Mouse (Mus musculus): ENCODE data around the gene Sh3rf1.

The Sh3rf1 gene

DNA sequence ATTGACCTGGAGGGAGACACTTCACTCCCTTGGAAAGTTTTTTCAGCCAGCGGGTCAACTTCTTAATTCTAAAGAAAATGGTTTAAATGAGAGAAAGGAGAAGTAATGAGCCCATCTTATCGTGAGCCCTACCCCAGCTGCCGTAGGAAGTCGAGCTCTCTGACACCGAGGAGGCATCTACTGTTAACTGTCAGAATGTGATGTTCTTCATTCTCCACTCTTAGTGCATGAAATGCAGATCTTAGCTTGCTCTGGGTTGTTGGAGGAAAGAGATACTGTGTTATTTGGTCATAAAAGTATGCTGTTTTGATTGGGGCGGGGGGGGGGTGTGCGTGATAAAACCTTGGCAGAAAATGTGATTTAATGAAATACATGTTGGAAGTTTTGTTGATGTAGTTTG lies 62.7 kb downstream of the Sh3rf1 start:
- in situ Hi-C loops (cut with MseI, MboI): no loop called here

GRCm38 (mm10) chr8:61286795-61287385 lies 63.2 kb downstream of the Sh3rf1 start:
- in situ Hi-C loops (cut with MseI, MboI): no loop called here

GRCm38 (mm10) chr8:61288006-61288566 lies 64.4 kb downstream of the Sh3rf1 start:
- in situ Hi-C loops (cut with MseI, MboI): no loop called here

DNA sequence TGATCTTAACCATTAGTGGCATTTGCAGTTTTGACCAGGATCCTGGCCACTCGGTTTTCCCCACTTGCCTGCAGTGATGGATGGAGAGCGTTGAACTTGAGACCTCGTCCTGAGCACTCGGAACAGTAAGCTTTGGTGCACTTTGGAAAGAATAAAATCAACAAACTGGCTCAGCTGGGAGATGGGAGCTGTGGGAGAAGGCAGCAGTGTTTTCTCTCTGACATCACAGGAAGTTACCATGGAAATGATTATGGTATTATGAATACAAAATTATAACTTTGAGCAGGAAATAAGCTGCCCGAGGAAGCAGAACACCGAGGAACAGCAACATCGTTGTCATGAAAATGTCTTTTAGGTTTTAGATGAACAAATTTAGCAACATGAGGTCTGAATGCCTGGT lies 65.0 kb downstream of the Sh3rf1 start:
- in situ Hi-C loops (cut with MseI, MboI): no loop called here

DNA sequence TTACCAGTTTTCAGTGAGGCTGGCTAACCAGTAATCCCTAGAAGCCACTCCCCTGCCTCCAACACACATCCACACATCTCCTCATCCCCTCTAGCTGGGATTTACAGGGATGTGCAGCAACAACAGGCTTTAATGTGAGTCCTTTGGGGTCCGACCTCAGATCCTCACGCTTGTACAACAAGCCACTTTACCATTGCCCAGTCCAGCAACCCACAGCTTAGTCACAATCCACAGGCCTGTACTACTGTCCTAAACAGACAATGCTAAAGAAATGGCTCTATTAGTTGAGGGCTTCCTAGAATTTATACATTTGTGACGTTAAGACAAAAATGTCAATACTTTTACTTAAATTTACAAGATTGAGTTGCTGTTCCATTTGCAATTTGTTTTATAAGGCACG lies 71.4 kb downstream of the Sh3rf1 start:
- in situ Hi-C loops (cut with MseI, MboI): no loop called here

- in situ Hi-C loops (cut with MseI, MboI): no loop called here
These were observed 71.8 kb downstream of the Sh3rf1 start for GRCm38 (mm10) chr8:61295441-61295840.

- in situ Hi-C loops (cut with MseI, MboI): no loop called here
These were observed 75.2 kb downstream of the Sh3rf1 start for GRCm38 (mm10) chr8:61298828-61299227.

DNA sequence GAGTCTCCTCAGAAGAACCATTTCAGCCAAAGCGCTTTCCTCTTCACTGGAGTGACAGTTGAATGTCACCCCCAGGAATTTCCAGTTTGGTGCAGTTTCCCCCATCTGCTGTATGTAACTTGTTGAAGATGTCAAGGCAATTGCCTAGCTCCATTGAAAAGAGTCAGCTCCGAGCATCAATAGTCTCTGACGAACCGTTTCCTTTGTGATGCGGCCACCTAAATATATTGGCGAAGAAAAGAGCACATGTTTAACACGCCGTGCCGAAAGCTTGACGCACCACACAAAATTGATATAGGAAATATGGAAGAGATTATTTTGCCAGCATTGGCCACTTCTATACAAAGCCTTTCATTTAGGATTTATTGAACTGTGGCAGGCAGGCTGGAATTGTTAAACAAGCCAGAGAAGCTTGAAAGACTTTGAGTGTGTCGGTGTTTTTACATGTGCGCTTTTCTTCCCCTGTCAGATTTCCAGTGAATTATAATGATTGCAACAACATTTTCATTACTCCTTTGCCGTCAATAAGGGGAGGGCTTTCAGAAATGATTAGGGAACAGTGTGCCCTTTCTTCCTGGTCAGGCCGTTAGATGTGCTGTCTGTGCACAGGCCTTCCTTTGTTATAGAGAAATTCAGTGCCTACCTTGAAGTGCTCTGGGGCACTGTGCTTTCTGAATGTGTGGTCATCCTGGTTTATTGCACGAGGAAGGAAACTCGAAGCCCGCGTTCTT lies 77.8 kb downstream of the Sh3rf1 start:
- in situ Hi-C loops (cut with MseI, MboI): no loop called here

GRCm38 (mm10) chr8:61302029-61302368 lies 78.3 kb downstream of the Sh3rf1 start:
- in situ Hi-C loops (cut with MseI, MboI): no loop called here

DNA sequence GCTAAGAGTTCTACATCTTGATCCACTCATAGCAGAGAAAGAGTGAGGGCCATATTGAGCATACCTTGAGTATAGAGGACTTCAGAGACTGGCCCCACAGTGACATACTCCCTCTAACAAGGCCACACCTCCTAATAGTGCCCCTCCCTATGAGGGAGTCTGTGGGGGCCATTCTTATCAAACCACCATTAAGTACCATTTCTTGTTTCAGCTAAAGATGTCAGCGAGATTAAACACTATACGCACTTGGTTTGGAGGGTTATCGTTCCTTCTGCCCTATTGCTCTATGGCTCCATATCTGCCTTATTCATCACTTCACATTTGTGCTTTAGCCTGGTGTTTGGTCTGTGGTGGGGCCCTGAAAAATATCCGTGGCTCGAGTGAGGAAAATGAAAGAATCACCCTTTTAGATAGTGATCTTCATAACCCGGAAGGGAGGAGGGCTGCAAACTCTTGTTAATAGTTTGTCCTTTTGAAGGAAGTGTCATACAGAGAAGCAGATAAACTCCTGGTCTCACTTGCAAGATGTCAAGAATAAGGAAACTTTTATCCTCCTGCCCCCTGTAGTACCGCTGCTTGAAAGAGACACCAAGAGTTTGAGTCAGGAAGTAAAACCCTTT lies 81.9 kb downstream of the Sh3rf1 start:
- in situ Hi-C loops (cut with MseI, MboI): no loop called here

- in situ Hi-C loops (cut with MseI, MboI): no loop called here
These were observed 82.9 kb downstream of the Sh3rf1 start for GRCm38 (mm10) chr8:61306501-61307112.

DNA sequence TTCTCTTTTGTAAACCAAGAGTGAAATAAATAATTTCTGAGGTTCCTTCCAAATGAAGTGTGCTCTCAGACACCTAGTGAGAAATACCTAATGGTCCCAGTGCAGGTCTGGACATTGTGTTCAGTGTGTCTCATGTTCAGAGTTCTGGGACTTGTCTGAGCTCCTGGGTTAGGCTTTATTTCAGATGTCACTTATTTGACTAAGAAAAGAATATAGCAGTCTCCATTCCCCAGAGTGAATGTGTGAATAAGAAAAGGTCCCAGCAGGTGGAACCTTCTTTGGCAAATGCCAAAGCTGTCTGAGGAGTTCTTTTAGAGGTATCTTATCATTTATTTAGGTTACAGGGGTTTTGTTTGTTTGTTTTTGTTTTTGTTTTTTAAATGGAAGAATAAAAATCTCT lies 85.2 kb downstream of the Sh3rf1 start:
- in situ Hi-C loops (cut with MseI, MboI): no loop called here

GRCm38 (mm10) chr8:61309530-61310402 lies 86.1 kb downstream of the Sh3rf1 start:
- in situ Hi-C loops (cut with MseI, MboI): no loop called here

- in situ Hi-C loops (cut with MseI, MboI): no loop called here
These were observed 86.8 kb downstream of the Sh3rf1 start for GRCm38 (mm10) chr8:61310403-61310871.

GRCm38 (mm10) chr8:61313016-61313415 lies 89.3 kb downstream of the Sh3rf1 start:
- in situ Hi-C loops (cut with MseI, MboI): no loop called here

GRCm38 (mm10) chr8:61316012-61316767 lies 92.5 kb downstream of the Sh3rf1 start:
- in situ Hi-C loops (cut with MseI, MboI): no loop called here

DNA sequence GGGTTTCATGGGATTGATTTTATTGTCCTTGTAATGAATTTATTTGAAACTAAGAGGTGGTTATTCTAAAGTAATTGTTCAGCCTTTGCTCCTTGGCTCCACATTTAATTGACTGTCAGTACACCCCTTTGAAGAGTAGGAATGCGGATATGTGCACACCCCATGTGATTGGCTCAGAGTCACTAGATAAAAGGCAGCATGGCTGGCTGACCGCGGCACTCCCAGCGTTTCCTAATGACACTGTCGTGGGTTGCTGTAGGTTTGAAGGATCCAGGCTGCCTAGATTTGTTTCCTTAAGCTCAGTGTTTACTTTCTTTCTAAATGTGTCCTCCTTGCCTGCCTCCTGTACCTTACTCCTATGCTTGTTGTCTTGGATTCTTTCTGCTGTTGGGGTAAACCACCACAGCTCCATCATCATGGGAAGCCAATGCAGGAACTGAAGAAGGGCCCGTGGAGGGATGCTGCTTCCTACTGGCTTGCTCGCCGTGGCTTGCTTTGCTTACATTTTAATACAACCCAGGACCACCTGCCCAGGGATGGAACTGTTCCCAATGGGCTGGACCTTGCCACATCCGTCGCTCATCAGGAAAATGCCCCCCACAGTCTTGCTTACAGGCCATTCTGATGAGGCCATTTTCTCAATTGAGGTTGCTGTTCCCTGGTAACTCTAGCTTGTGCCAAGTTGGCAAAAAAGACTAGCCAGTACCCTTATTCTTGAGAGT lies 93.3 kb downstream of the Sh3rf1 start:
- in situ Hi-C loops (cut with MseI, MboI): no loop called here

DNA sequence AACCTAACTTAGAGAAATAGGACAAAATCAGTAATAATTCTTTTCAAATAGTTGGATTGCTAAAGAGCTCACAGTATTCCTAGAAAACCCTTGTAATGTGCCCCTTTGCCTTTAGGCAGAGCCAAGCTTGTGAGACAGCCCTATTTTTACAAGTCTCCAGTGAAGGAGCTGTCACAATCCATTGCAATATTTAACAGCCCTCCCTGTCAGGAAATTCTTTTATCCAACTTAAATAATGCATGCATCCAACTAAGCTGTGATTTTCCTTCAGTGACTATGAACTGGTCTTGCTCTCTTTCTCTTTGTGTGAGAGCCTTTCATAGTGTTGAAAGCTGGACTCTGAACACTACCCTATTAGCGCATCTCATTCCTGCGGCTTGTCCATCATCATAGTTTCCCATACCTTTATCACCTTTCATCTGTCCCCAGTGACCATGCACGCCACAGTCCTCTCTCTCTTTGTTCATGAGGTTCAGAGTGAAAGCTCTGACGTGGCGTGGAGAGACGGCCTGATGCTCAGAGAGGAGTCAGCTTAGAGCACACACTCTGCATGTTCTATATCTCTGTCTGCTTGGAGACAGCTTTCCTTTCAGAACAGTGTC lies 94.0 kb downstream of the Sh3rf1 start:
- in situ Hi-C loops (cut with MseI, MboI): no loop called here

GRCm38 (mm10) chr8:61321216-61321615 lies 97.5 kb downstream of the Sh3rf1 start:
- in situ Hi-C loops (cut with MseI, MboI): no loop called here

- in situ Hi-C loops (cut with MseI, MboI): no loop called here
These were observed 98.1 kb downstream of the Sh3rf1 start for GRCm38 (mm10) chr8:61321780-61322179.
